Mouse (Mus musculus) megakaryocyte, embryonic 14.5 days (primary cell): ENCODE measurements at regions not wholly inside any gene's neighbourhood (a gene's known extent, or its start where the extent isn't known, plus 50 kb on each side); places are given as distances from the start of the nearest gene placed in this dataset.

Experiments
- H3K27me3 ChIP-seq: replicated peaks from 2 replicates; pipeline ENCODE3; 2012; ENCODE audit warnings: inconsistent platforms
- H3K36me3 ChIP-seq: replicated peaks from 2 replicates; pipeline ENCODE3; 2012; ENCODE audit warnings: low read length, inconsistent platforms, mixed read lengths
- H3K4me1 ChIP-seq: 2 replicates; pipeline ENCODE4 v1.6.1; 2012; ENCODE audit warnings: inconsistent platforms
- H3K4me3 ChIP-seq: replicated peaks from 2 replicates; pipeline ENCODE3; 2012; ENCODE audit warnings: moderate library complexity, mild to moderate bottlenecking, inconsistent platforms
- H3K9me3 ChIP-seq: 2 replicates; pipeline ENCODE4 v1.6.1; 2012; ENCODE audit warnings: inconsistent platforms
- FLI1 ChIP-seq: IDR thresholded peaks from 2 replicates; pipeline ENCODE4 v1.6.1; 2012; ENCODE audit warnings: low read length, inconsistent platforms, mixed read lengths
- GATA1 ChIP-seq: IDR thresholded peaks from 3 replicates; pipeline ENCODE4 v1.6.1; 2012; ENCODE audit warnings: mixed read lengths, low read length, inconsistent platforms, borderline replicate concordance

GRCm38 (mm10) chr17:47065307-47065901 lies 55.0 kb upstream of the Ubr2 start:
- H3K4me1 ChIP-seq: no peaks in the 10 kb centered on the region
- H3K9me3 ChIP-seq: peaks cover 22% of the 10 kb centered on the region
- H3K36me3 ChIP-seq: no peaks in the 10 kb centered on the region
- TF ChIP-seq GATA1 (no peak), FLI1 (no peak)
- no peak overlapping the region for H3K4me3 ChIP-seq
- H3K27me3 ChIP-seq: peaks cover 9% of the 10 kb centered on the region

- TF ChIP-seq GATA1 (no peak), FLI1 (no peak)
- H3K36me3 ChIP-seq: no peaks in the 10 kb centered on the region
- no peak overlapping the region for H3K4me3 ChIP-seq
- H3K9me3 ChIP-seq: peaks cover 22% of the 10 kb centered on the region
- H3K27me3 ChIP-seq: peaks cover 9% of the 10 kb centered on the region
- no peaks in the 10 kb centered on the region for H3K4me1 ChIP-seq
These were observed 54.4 kb upstream of the Ubr2 start for GRCm38 (mm10) chr17:47064592-47065306.

GRCm38 (mm10) chr17:47064006-47064405 lies 53.6 kb upstream of the Ubr2 start:
- Histone ChIP-seq H3K27me3 (peaks cover 9% of the 10 kb centered on the region), H3K36me3 (no peaks in the 10 kb centered on the region), H3K4me3 (no peak overlapping the region), H3K4me1 (no peaks in the 10 kb centered on the region), H3K9me3 (peaks cover 17% of the 10 kb centered on the region)
- TF ChIP-seq GATA1 (no peak), FLI1 (no peak)

GRCm38 (mm10) chr17:47061031-47061620 lies 50.8 kb upstream of the Ubr2 start:
- Histone ChIP-seq H3K36me3 (no peaks in the 10 kb centered on the region), H3K4me3 (no peak overlapping the region), H3K9me3 (peaks cover 11% of the 10 kb centered on the region), H3K27me3 (peaks cover 9% of the 10 kb centered on the region), H3K4me1 (no peaks in the 10 kb centered on the region)
- TF ChIP-seq FLI1 (no peak), GATA1 (no peak)
